Mouse (Mus musculus) C2C12 (cell line): ENCODE measurements around the gene Nfkbib. TPM values are rescaled to one million over a fixed set of nuclear protein-coding genes. Genes with fewer than 3 reads are reported as not detected.
A peak's percentile ranks its signal among the peaks of the same experiment; 100 is the strongest.

Source experiments
- H3K27me3 ChIP-seq: one replicate; pipeline ENCODE4 v1.6.1; 2011; ENCODE audit not compliant: control insufficient read depth, insufficient read depth, insufficient read length
- H3K36me3 ChIP-seq: one replicate; pipeline ENCODE4 v1.6.1; 2011; ENCODE audit not compliant: control insufficient read depth, insufficient read depth
- H3K4me3 ChIP-seq: one replicate; pipeline ENCODE4 v1.5.1; 2011; ENCODE audit warnings: mild to moderate bottlenecking, control low read depth; ENCODE audit not compliant: poor library complexity, insufficient read depth, severe bottlenecking
- H3K79me2 ChIP-seq: one replicate; pipeline ENCODE4 v1.6.1; 2011; ENCODE audit not compliant: control insufficient read depth, insufficient read depth
- H3K79me3 ChIP-seq: one replicate; pipeline ENCODE4 v1.6.1; 2011; ENCODE audit warnings: low read depth, control low read depth
- H3ac ChIP-seq: one replicate; pipeline ENCODE3; 2011; ENCODE audit warnings: low read depth; ENCODE audit not compliant: control insufficient read depth, insufficient read length
- CEBPB ChIP-seq: IDR thresholded peaks from one replicate; pipeline ENCODE4 v1.6.1; 2011; ENCODE audit warnings: low read depth, mild to moderate bottlenecking, control low read depth, moderate library complexity
- CTCF ChIP-seq: IDR thresholded peaks from one replicate; pipeline ENCODE4 v1.5.1; 2011; ENCODE audit not compliant: control insufficient read depth, insufficient read depth, insufficient read length
- FOSL1 ChIP-seq: IDR thresholded peaks from one replicate; pipeline ENCODE4 v1.8.0; 2011; ENCODE audit warnings: mild to moderate bottlenecking, low read length; ENCODE audit not compliant: poor library complexity, insufficient read depth, severe bottlenecking
- MAX ChIP-seq: IDR thresholded peaks from one replicate; pipeline ENCODE4 v1.6.1; 2011; ENCODE audit warnings: mild to moderate bottlenecking, control low read depth
- MYOD1 ChIP-seq: IDR thresholded peaks from one replicate; pipeline ENCODE4 v1.6.1; 2011; ENCODE audit warnings: low read depth; ENCODE audit not compliant: control insufficient read depth, insufficient read length
- MYOG ChIP-seq: IDR thresholded peaks from one replicate; pipeline ENCODE4 v1.6.1; 2011; ENCODE audit not compliant: control insufficient read depth, insufficient read length; ENCODE audit errors: extremely low read depth
- USF1 ChIP-seq: IDR thresholded peaks from one replicate; pipeline ENCODE4 v1.6.1; 2011; ENCODE audit warnings: low read depth, mild to moderate bottlenecking, control low read depth, moderate library complexity
- polyA plus RNA-seq: library from polyadenylated mRNA; unstranded; fragments of >200 nt; fragmentation: generic; extraction: Trizol; gene quantifications from one replicate; pipeline ENCODE4 v1.2.1, GENCODE M21; 2012; ENCODE audit warnings: missing spikeins

The Nfkbib gene
- polyA plus RNA-seq, 1 experiment, result 45.1 TPM

GRCm38 (mm10) chr7:28726600-28726999, 40.7 kb downstream of the Nfkbib start:
- no peak overlapping the region for H3K4me3 ChIP-seq
- H3K79me2 ChIP-seq, result no peaks in the 10 kb centered on the region
- no peaks in the 10 kb centered on the region for H3K27me3 ChIP-seq
- peaks cover 5% of the 10 kb centered on the region for H3K36me3 ChIP-seq
- no peak for TF ChIP-seq USF1
- no peak for TF ChIP-seq FOSL1
- no peak for TF ChIP-seq MYOG
- TF ChIP-seq CEBPB, result no peak
- TF ChIP-seq MAX, result peak; percentile 86
- no peak for TF ChIP-seq MYOD1
- TF ChIP-seq CTCF, result peak; percentile 84
- no peak overlapping the region for H3ac ChIP-seq
- no peaks in the 10 kb centered on the region for H3K79me3 ChIP-seq

GRCm38 (mm10) chr7:28724613-28725012, 42.7 kb downstream of the Nfkbib start:
- H3K27me3 ChIP-seq, result no peaks in the 10 kb centered on the region
- no peaks in the 10 kb centered on the region for H3K79me3 ChIP-seq
- H3ac ChIP-seq, result no peak overlapping the region
- H3K79me2 ChIP-seq, result no peaks in the 10 kb centered on the region
- no peak overlapping the region for H3K4me3 ChIP-seq
- TF ChIP-seq MAX, result no peak
- TF ChIP-seq MYOG, result no peak
- TF ChIP-seq FOSL1, result no peak
- TF ChIP-seq MYOD1, result no peak
- no peak for TF ChIP-seq CTCF
- no peak for TF ChIP-seq USF1
- TF ChIP-seq CEBPB, result no peak
- peaks cover 5% of the 10 kb centered on the region for H3K36me3 ChIP-seq

GRCm38 (mm10) chr7:28722079-28722478, 45.2 kb downstream of the Nfkbib start:
- Histone ChIP-seq H3K36me3 (peaks cover 5% of the 10 kb centered on the region), H3K4me3 (no peak overlapping the region), H3K79me3 (no peaks in the 10 kb centered on the region), H3ac (no peak overlapping the region), H3K79me2 (no peaks in the 10 kb centered on the region), H3K27me3 (no peaks in the 10 kb centered on the region)
- TF ChIP-seq MYOD1 (no peak), MAX (no peak), CEBPB (no peak), FOSL1 (no peak), USF1 (no peak), MYOG (no peak), CTCF (no peak)

DNA sequence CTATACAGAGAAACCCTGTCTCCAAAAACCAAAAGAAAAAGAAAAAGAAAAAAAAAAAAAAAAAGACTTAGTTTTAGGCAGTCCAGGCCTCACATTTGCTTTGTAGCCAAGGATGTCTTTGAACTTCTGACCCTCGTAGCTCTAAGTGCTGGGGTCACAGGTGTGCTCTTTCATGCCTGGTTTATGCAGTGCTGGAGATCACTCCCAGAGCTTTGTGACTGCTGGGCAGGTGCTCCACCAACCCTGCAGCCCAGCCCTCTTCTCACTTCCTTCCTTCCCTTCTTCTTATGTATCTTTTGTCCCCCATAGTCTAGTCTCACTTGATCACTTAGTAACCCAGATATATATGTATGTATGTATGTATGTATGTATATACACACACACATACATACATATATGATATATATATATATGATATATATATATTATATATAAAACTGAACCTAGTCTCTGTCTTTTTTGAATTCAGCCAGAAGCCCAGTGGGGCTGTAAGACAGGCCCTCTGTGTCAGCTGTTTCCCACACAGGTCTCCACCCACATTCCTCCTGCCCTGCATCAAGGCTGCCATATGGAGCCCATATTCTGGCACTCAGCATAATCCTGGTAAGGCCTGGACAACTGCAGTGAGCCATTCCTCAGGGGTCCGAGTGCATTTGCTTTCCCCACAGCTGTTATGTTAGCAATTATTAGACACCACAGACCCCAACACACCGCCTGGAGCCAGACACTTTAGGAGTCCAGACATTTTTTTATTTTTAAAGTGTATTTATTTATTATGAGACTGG, 46.4 kb downstream of the Nfkbib start:
- H3K79me2 ChIP-seq, result no peaks in the 10 kb centered on the region
- no peaks in the 10 kb centered on the region for H3K27me3 ChIP-seq
- H3K79me3 ChIP-seq, result no peaks in the 10 kb centered on the region
- peaks cover 1% of the 10 kb centered on the region for H3K36me3 ChIP-seq
- no peak for TF ChIP-seq CEBPB
- TF ChIP-seq MYOD1, result peak; percentile 33
- no peak for TF ChIP-seq FOSL1
- no peak for TF ChIP-seq USF1
- no peak for TF ChIP-seq MYOG
- TF ChIP-seq MAX, result no peak
- no peak overlapping the region for H3K4me3 ChIP-seq
- H3ac ChIP-seq, result no peak overlapping the region

- TF ChIP-seq MYOD1 (no peak), MYOG (no peak), CEBPB (no peak), FOSL1 (no peak), USF1 (no peak), MAX (no peak), CTCF (no peak)
- Histone ChIP-seq H3K4me3 (no peak overlapping the region), H3ac (no peak overlapping the region)
Observed at GRCm38 (mm10) chr7:28719650-28720049, 47.7 kb downstream of the Nfkbib start.

GRCm38 (mm10) chr7:28719159-28719558, 48.2 kb downstream of the Nfkbib start:
- H3K79me2 ChIP-seq, result no peaks in the 10 kb centered on the region
- H3K27me3 ChIP-seq, result no peaks in the 10 kb centered on the region
- no peak for TF ChIP-seq USF1
- TF ChIP-seq MYOG, result no peak
- TF ChIP-seq CEBPB, result no peak
- no peak for TF ChIP-seq MAX
- no peak for TF ChIP-seq FOSL1
- no peak for TF ChIP-seq MYOD1
- TF ChIP-seq CTCF, result no peak
- no peak overlapping the region for H3K4me3 ChIP-seq
- H3K79me3 ChIP-seq, result no peaks in the 10 kb centered on the region
- no peak overlapping the region for H3ac ChIP-seq
- H3K36me3 ChIP-seq, result no peaks in the 10 kb centered on the region

More at GRCm38 (mm10) chr7:28719650-28720049, 47.7 kb downstream of the Nfkbib start:
- Histone ChIP-seq H3K79me2 (no peaks in the 10 kb centered on the region), H3K36me3 (no peaks in the 10 kb centered on the region), H3K79me3 (no peaks in the 10 kb centered on the region), H3K27me3 (no peaks in the 10 kb centered on the region)
